Mouse (Mus musculus) heart, adult 2 months (tissue): ENCODE results near the gene Tigar.

Source experiments
- CTCF ChIP-seq: fragments of 200-600 bp; IDR thresholded peaks from 2 replicates; pipeline ENCODE4 v1.8.1; 2022; ENCODE audit warnings: antibody characterized with exemption, mild to moderate bottlenecking, moderate library complexity
- POLR2A ChIP-seq: fragments of 200-500 bp; IDR thresholded peaks from 2 replicates; pipeline ENCODE4 v1.6.1; 2011; ENCODE audit warnings: mild to moderate bottlenecking, low read depth, low read length, control low read depth; ENCODE audit not compliant: insufficient read depth

- TF ChIP-seq CTCF (peak; percentile 82), POLR2A (no peak)
These were observed 33.1 kb upstream of the Tigar start for GRCm38 (mm10) chr6:127142154-127143123.
